Mouse (Mus musculus) liver, embryonic 11.5 days (tissue): ENCODE measurements around the gene Myo18b. TPM values are rescaled to one million over a fixed set of nuclear protein-coding genes. Genes with fewer than 3 reads are reported as not detected.

Source experiments
- ATAC-seq: fragments of 200-750 bp; cut with Nextera tagmentation; replicated peaks from 2 replicates; pipeline ENCODE4 v1.8.0; 2017; ENCODE audit warnings: moderate number of reproducible peaks, mild to moderate bottlenecking, moderate TSS enrichment, moderate library complexity; ENCODE audit not compliant: low FRiP score
- DNase-seq: peaks from one replicate; pipeline ENCODE4 v3.0.0-alpha.2; 2017; ENCODE audit warnings: low spot score
- H3K27ac ChIP-seq: fragments of 300-500 bp; sonication (generic); 2 replicates; pipeline ENCODE4 v1.5.1; 2014; ENCODE audit warnings: mild to moderate bottlenecking, low read depth, low read length, control low read depth
- H3K27me3 ChIP-seq: fragments of 300-500 bp; sonication (generic); replicated peaks from 2 replicates; pipeline ENCODE4 v1.6.1; 2014; ENCODE audit warnings: low read length, mixed read lengths; ENCODE audit not compliant: control insufficient read depth, insufficient read depth
- H3K36me3 ChIP-seq: fragments of 300-500 bp; sonication (generic); 2 replicates; pipeline ENCODE4 v1.6.1; 2014; ENCODE audit warnings: mild to moderate bottlenecking, low read length, moderate library complexity, mixed read lengths; ENCODE audit not compliant: control insufficient read depth, insufficient read depth
- H3K4me1 ChIP-seq: fragments of 300-500 bp; sonication (generic); replicated peaks from 2 replicates; pipeline ENCODE4 v1.6.1; 2014; ENCODE audit warnings: low read length, mixed read lengths; ENCODE audit not compliant: control insufficient read depth, insufficient read depth
- H3K4me2 ChIP-seq: fragments of 300-500 bp; sonication (generic); 2 replicates; pipeline ENCODE4 v1.6.1; 2014; ENCODE audit warnings: mild to moderate bottlenecking, control low read depth, moderate library complexity
- H3K4me3 ChIP-seq: fragments of 300-500 bp; sonication (generic); 2 replicates; pipeline ENCODE4 v1.5.1; 2014; ENCODE audit warnings: low read depth, low read length, control low read depth
- H3K9ac ChIP-seq: fragments of 300-500 bp; sonication (generic); 2 replicates; pipeline ENCODE4 v1.6.1; 2014; ENCODE audit warnings: low read depth, low read length, control low read depth
- H3K9me3 ChIP-seq: fragments of 300-500 bp; sonication (generic); 2 replicates; pipeline ENCODE4 v1.6.1; 2016; ENCODE audit warnings: low read length, inconsistent platforms, mixed read lengths; ENCODE audit not compliant: control insufficient read depth
- WGBS: fragments of 180-500 bp; shearing (Covaris S2); extraction: QIAGEN DNeasy Blood & Tissue Kit; methylation state at CpG from one replicate; pipeline ENCODE4 v1.1.7; 2014; 5-methylcytosine and 5-hydroxymethylcytosine counted together
- polyA plus RNA-seq: library from polyadenylated mRNA; unstranded; fragments of >200 nt; fragmentation: Nextera tagmentation; extraction: Ambion mirVana; gene quantifications from 2 replicates; pipeline ENCODE4 v1.2.1, GENCODE M21; 2014

The Myo18b gene
- polyA plus RNA-seq, 1 experiment from 2014 or later: 0.60 TPM

- peaks cover 3% of the 10 kb centered on the region; the same call in 1 of the 2 replicates for H3K9me3 ChIP-seq
- ATAC-seq (no peak), DNase-seq (no peak)
- H3K4me2 ChIP-seq: no peak overlapping the region
- H3K36me3 ChIP-seq: no peaks in the 10 kb centered on the region
- no peak overlapping the region for H3K4me3 ChIP-seq
- H3K9ac ChIP-seq: no peak overlapping the region
- H3K27ac ChIP-seq: no peak overlapping the region
- H3K4me1 ChIP-seq: no peaks in the 10 kb centered on the region
- H3K27me3 ChIP-seq: 0 out of 2 replicates have a peak, but pooled peaks cover 3% of the 10 kb centered on the region
Measured at GRCm38 (mm10) chr5:112641770-112642169, 254.4 kb downstream of the Myo18b start.

GRCm38 (mm10) chr5:112641131-112641530, 255.0 kb downstream of the Myo18b start:
- WGBS: 13% methylated on average over 20 of the region's 20 CpGs
- peak overlapping the region; percentile 29; the same call in 1 of the 2 replicates for H3K4me2 ChIP-seq
- H3K4me1 ChIP-seq: no peaks in the 10 kb centered on the region

GRCm38 (mm10) chr5:112640651-112641050, 255.5 kb downstream of the Myo18b start:
- Histone ChIP-seq H3K27ac (no peak overlapping the region), H3K4me1 (no peaks in the 10 kb centered on the region), H3K4me2 (peak overlapping the region; percentile 29; the same call in 1 of the 2 replicates), H3K27me3 (0 out of 2 replicates have a peak, but pooled peaks cover 3% of the 10 kb centered on the region), H3K36me3 (no peaks in the 10 kb centered on the region), H3K9ac (no peak overlapping the region), H3K4me3 (no peak overlapping the region), H3K9me3 (peaks cover 3% of the 10 kb centered on the region; the same call in 1 of the 2 replicates)
- DNase-seq: peak; percentile 44
- peak; percentile 61 for ATAC-seq
- WGBS: 8% methylated on average over 13 of the region's 13 CpGs

More at GRCm38 (mm10) chr5:112641131-112641530, 255.0 kb downstream of the Myo18b start:
- H3K4me3 ChIP-seq: no peak overlapping the region
- H3K9me3 ChIP-seq: peaks cover 3% of the 10 kb centered on the region; the same call in 1 of the 2 replicates
- H3K27me3 ChIP-seq: 0 out of 2 replicates have a peak, but pooled peaks cover 3% of the 10 kb centered on the region
- no peaks in the 10 kb centered on the region for H3K36me3 ChIP-seq
- H3K27ac ChIP-seq: no peak overlapping the region
- DNase-seq (no peak), ATAC-seq (0 out of 2 replicates have a peak, but pooled peaks have one; percentile 18)
- no peak overlapping the region for H3K9ac ChIP-seq

Other genes with a start within 250 kb of the Myo18b start
- gene Grk3, start 119.4 kb upstream of the Myo18b start, polyA plus RNA-seq: 3.8 and 4.2 TPM in 2 replicates
- not detected in 2 replicates for gene Crybb2, start 173.8 kb upstream of the Myo18b start, polyA plus RNA-seq
- 0.27 and 0.49 TPM in 2 replicates for gene Crybb3, start 185.2 kb upstream of the Myo18b start, polyA plus RNA-seq